Mouse (Mus musculus): ENCODE measurements around the gene Nipal3.
A peak's percentile ranks its signal among the peaks of the same experiment; 100 is the strongest.

Gene Nipal3

DNA sequence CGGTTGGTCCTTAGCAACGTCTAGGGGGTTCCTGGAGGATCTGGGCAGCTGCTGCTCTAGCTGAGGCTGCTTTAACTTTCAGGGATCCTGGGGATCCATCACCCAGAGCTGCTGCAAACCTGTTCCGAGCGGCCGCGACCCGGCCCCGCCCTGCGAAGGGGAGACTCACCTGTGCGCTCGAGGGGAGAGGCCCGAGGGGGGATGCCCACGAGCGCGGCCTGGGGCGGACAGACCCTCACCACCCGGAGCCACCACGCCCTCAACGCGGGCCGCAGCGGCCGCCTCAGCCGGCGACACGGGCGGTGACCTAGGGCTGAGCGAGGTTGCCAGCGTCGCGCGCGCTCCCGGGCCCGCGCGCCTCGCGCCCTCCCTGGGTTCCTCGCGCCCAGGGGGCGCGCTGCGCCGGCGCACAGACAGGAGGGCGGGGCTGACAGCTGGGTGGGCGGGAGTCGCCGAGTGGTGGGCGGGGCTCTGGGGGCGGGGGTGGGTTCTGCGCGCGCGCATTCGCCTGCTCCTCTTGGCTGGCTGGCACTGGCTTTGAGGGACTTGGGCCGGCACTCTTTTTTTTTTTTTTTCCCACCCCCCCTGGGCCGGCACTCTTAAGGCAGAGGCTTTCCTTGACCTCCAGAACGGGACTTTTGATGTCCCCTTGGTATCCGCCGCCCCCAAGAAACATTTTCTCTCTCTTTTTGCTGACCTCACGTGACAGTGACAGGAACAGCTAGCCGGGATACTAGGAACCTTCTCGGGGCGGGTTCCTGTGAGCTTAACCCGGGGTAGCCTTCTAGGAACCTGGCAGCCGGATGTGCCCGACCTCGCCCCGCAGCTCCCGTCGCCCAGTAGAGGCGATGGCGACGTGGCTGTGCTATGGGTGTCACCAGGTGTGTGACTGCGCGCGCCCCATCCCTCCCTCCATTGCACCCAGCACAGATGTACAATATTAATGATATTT is 61.1 kb downstream of the Nipal3 start, which contains the start of gene Rcan3:
TSS of gene Rcan3 (minus strand) at position 411 of the 952 bp plus-strand sequence.
- peak; percentile 11 to 33 for DNase-seq (ENCODE audit: low spot score in 2 of 2)

DNA sequence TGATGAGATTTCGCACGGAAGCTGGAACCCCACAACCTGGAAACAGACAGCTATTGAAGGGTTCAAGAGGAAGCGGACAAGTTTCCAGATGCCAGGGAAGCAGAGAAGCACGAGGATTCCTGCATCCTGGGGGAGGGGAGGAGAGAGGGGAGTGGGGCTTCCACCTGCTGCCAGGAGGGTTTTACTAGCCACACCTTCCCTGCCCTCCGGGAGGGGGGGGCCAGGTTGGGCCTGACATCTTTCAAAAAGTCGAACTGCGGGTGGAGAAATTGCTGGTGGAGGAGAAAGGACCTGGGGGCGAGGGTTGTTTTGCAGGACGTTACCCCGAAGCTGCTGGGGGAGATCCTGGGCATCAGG is 61.8 kb downstream of the Nipal3 start:
- DNase-seq (ENCODE audit: low spot score in 2 of 2) = peak in 1 of 2 experiments; percentile 7

DNA sequence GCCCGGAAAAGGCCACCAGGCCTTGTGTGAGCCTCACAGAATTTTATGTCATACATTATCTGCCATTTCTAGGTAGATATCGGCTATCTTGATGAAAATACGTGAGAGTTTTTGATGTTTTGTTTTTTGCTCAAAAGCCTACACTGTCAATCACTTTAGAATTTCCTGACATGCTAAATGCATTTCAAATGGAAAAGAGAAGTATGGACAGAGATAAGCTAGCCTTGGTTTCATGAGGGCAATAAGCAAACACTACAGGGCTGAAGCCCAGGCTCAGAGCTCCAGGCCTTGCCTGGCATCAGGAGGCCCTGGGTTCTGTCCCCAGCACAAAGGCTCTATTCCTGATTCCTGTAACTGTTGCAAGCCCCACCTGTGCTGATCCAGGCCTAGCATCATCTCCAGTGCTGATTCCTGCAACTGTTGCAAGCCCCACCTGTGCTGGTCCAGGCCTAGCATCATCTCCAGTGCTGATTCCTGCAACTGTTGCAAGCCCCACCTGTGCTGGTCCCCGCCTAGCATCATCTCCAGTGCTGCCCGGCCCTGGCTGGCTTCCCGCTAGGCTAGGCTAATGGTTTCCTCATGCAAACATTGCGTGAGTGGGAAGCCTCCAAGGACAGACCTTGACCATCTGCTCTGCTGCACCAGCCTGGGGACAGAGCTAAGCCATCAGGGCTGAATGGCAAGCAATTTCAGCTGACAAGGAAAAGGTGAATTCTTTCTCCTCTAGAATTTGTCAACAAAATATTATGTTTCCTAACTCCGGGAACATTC is 64.7 kb downstream of the Nipal3 start:
- DNase-seq (ENCODE audit: low spot score in 2 of 2) = no peak

DNA sequence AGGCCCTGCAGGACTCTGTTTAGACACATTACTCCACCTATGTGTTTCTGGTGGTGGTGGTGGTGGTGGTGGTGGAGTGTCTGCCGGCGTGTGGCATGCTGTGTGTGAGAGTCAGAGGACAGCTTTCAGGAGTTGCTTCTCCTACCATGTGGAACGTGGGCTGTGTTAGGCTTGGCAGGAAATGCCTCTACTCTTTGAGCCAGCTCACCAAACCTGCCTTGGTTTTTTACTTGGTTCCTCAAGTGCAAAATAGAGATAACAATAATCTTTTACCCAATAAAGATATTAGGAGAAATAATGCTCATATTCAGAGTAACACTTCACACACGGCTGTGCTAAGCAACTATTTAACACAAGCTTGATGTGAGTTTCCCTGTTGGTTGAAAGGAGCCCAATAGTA is 65.5 kb downstream of the Nipal3 start:
- DNase-seq (ENCODE audit: low spot score in 2 of 2) = no peak

DNA sequence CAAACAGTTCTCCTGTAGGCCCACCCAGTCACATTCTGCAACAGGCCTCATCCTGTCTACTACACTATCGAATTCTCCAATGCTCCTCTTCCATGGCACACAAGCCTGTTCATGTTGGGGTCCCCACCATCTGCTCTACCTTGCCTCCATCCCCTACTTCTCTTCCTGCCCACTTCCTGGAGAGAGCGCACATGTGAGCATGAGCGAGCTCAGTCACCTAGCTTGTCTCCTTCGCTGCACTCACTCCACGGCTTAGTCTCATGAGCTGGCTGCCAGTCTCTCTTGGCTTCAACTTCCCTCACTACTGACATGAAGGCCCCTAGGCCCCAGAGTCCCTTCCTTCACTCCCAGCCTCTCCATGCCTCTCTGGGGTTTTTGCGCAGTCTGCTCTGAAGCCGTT is 68.3 kb downstream of the Nipal3 start:
- no peak for DNase-seq (ENCODE audit: low spot score in 2 of 2)

DNA sequence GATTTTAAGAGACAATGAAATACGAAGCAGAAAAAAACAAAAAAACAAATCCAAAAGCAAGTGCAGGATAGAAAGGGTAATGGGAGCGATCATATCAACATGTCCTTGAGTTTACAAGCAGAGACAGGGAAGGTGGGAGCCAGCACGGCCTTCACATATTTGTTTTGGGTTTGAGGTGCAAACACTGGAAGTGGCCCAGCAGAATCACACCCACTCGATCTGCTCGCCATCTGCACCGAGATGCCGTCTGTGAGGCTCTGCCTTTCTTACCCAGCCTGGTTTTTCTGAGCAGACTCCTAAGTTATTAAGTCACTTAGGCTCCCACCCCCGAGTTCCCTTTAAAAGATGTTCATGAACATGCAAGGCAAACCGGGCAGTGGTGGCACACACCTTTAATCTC is 69.2 kb downstream of the Nipal3 start:
- DNase-seq (ENCODE audit: low spot score in 2 of 2) = peak; percentile 44 to 47

DNA sequence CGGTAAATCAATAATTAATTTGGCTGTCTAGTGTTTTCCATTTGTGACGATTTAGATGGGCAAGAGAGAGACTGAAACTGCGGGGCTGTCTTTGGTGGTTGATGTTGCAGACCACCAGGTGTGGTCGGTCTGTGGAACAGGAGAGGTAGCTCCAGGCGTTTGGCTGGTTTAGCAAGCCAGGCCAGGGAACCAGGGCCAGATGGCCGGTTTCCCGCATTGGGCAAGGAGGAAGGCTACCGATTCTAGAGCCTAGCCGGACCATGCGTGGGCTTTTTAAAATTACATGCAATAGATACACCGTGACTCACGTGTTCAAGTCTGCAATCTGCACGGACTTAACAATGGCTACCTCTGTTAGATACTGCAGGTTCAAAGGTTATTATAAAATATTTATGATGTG is 73.9 kb downstream of the Nipal3 start:
- DNase-seq (ENCODE audit: low spot score in 2 of 2) = no peak

DNA sequence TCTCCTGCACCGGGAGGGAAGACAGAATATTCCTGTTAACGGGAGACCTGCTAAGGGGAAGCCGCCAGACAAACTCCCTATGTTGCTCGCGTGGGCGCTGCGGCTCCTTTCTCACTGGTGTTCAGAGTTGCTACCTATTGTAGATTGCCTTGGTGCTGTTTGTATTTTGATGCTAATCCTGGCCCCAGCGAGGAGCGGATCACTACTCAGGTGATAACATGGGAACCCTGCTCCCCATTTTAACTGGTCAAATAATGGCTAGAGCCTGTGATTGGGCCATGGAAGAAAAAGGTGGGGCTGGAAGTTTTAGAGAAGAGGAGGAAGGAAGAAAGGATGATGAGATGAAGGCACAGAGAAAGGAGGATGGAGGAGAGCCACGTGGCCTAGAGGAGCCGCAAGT is 74.4 kb downstream of the Nipal3 start:
- DNase-seq (ENCODE audit: low spot score in 2 of 2) = no peak

DNA sequence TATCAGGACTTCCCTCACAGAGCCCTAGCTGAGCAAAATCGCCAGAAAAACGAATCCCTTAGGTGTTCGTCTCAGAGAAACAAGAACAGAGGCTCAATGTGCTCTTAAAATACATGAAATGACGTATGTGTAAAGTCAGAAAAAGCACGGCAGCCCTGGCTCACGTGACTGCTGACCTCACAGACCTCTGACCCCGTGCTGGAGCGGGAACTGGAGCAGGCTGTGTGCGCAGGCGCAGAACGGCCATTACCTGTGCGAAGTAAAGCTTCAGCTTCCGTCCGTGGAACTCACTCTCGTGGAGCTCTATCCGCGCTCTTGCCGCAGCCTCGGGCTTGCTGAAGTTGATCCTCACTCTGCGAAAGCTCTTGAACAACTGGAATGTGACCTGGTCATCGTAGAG is 74.8 kb downstream of the Nipal3 start:
- no peak for DNase-seq (ENCODE audit: low spot score in 2 of 2)

DNA sequence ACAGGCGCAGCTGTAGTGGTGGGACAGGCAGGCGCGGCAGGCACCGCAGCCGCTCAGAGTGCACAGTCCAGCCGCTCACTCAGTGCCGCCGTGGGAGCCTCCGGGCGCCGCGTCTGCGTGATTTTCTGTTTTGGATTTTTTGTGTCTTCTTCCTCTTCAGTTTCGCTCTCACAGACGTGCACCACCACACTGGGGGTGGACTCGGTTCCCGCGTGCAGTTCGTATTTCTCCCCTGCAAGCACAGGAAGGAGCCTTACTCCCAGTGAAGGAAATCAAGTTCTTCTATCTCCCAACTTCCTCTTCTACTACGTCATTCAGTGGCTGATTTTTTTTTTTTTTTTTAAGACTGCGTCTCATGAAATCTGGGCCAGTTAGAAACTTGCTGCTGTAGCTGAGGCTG is 78.5 kb downstream of the Nipal3 start:
- DNase-seq (ENCODE audit: low spot score in 2 of 2) = no peak

DNA sequence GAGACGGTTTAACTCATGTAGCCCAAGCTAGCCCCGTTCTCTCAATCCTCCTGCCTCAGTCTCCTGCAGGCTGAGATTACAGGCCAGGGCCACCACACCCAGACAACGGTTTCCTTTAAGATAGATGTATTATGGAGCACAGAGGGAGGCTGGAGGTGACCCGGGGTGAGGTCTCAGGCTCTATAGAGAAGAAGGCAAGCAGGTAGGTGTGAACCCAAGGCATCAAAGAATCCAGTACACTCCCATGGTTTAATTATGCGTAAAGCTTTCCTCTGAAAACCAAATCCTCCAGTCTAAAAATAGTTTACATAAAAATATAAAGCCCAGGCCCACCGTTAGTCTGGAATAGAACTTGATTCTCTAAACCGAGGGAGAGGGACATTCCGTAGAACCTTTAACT is 81.3 kb downstream of the Nipal3 start:
- DNase-seq (ENCODE audit: low spot score in 2 of 2) = no peak

DNA sequence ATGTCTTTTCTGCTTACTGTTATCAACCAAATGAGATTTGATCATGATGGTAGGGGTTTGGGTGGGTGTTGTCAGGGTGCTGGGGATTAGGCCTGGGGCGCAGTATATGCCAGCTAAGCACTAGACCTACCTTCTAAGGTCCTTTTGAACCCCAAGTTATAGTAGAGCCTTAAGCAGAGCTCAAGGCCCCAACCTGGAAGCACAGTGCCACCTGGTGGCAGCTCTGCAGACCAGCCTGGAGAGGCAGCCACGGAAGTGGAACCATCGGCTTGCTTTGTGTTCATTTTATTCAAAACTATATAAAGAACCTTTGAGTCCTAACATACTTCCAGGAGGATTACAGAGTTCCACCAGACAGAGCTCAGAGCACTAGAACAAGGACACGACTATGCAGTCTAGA is 83.2 kb downstream of the Nipal3 start:
- peak; percentile 7 to 15 for DNase-seq (ENCODE audit: low spot score in 2 of 2)

DNA sequence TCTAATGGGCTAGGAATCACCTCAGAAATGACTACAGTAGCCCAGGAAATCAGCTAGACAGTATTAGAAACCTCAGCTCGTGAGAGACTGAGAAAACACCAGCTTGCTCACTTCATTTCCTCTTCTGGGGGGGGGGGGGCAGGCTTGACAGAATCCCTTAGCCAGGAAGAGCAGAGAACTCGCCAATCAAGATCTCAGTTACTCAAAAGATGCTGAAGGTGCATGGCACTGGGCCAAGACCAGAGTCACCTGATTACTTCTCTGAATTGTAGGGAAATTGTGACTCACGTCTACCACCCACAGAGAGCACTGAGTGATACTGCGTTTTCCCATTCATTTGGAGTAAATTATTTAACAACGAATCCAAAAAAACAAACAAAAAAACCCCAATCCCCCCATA is 88.7 kb downstream of the Nipal3 start:
- peak; percentile 9 to 12 for DNase-seq (ENCODE audit: low spot score in 2 of 2)

DNA sequence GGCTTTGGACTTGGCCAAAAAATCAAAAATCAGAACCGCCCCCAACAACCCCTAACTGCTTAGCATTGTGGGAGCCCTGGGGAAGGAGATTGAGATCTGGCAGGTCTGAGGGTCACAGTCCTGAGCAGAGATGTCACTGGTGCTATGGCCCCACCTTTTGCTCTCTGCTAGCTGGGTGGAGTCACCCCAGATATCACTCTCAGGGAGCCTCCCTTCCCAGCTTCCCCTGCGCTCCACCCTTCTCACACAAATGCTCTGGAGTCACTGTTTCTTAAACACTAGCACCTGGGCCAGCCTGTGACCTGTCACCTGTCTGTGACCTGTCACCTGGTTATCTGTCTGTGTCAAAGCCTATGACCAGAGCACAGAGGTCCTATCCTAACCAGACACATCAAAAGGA is 89.9 kb downstream of the Nipal3 start:
- no peak for DNase-seq (ENCODE audit: low spot score in 2 of 2)

DNA sequence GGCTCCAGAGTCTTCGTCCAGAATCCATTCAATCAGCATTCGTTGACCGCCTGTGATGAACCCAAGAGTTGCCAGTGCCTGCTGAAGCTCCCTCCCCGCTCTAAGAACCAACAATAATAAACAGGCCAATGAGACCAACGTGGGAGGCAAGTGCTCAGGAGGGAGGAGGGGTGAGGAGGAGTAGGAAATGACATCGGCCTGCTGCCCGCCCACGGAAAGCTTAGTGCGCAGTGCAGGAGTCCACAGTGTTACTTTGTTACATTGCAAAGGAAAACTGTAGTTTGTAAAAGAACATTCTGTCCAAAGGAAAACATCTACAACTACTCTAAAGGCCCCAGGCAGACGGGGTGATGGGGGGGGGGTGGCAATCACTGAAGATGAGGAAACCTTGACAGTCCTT is 90.8 kb downstream of the Nipal3 start:
- no peak for DNase-seq (ENCODE audit: low spot score in 2 of 2)

DNA sequence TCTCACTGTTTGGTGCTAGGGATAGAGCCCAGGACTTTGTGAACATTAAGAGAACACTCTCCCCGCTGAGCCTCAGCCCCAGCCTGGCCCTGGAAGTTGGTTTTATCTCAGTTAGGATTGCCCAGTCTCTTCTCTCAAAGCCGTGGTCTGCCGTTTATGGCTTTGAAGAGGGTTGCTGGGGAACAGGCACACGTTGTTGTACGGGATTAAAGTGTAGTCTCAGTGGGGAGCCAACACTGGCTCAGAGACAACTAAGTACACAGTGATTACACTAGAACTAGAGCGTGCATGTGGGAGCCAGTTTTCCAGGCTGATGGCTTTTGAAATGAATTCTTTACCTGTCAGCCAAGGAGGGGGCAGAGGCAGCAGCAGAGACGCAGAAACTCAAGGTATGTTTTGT is 93.0 kb downstream of the Nipal3 start:
- DNase-seq (ENCODE audit: low spot score in 2 of 2) = no peak

DNA sequence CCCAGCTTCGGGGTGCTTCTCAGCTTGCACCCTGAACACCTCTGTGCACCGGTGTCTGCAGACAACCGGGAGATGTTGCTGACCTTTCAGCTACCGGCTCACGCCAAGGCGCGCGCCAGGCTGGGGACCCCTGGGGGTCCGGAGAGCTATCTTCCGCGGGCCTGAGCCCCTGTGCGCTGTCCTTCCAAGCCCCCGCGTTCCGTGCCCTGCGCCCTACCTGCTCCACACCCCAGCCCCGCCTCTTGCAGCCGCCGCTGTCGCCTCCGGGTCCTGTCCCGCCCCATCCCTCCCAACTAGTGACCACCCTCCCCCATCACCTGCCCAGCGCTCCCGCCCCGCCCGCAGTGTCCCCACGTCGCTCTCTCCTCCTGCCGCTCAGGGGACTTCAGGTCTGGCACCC is 96.8 kb downstream of the Nipal3 start, which contains the start of gene Ncmap:
TSS of gene Ncmap (minus strand) at position 237 of the 400 bp plus-strand sequence.
- DNase-seq (ENCODE audit: low spot score in 2 of 2) = no peak

DNA sequence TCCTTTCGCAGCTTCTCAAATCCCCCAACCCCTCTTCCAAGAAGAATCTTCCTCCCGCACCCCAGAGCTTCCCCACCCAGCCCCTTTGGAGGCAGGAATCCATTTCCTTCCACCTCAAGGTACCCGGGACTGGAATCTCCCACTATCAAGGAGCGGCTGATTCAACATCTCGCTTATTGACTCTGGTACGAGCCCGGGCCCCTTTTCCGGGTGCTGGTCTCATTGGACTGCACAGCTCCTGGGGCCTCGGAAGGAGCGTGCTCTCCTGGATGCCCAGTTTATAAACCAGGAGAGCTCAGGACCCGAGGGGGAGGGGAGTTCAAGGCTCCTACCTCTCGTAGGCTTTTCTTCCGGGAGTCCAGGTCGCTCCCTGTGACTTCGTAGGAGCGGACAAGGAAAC is 97.3 kb downstream of the Nipal3 start:
- DNase-seq (ENCODE audit: low spot score in 2 of 2) = no peak

DNA sequence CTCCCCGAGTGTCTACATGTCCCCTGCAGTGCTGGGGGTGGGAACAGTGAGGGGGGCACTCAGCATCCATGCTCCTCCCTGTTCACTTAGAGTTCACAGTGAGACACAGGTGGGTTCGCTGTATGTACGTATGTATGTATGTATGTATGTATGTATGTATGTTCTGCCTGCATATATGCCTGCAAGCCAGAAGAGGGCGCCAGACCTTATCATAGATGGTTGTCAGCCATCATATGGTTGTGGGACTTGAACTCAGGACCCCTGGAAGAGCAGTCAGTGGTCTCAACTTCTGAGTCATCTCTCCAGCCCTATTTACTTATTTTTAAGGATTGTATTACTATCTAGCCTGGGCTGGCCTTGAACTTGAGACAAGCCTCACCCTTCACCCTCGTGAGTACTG is 98.5 kb downstream of the Nipal3 start:
- no peak for DNase-seq (ENCODE audit: low spot score in 2 of 2)
